Mouse (Mus musculus) C2C12 (cell line): ENCODE results near the gene Myt1l.

ENCODE experiments used
- CEBPB ChIP-seq: IDR thresholded peaks from one replicate; pipeline ENCODE4 v1.6.1; 2011; ENCODE audit warnings: low read depth, mild to moderate bottlenecking, control low read depth, moderate library complexity
- CTCF ChIP-seq: IDR thresholded peaks from one replicate; pipeline ENCODE4 v1.5.1; 2011; ENCODE audit not compliant: control insufficient read depth, insufficient read depth, insufficient read length
- MAX ChIP-seq: IDR thresholded peaks from one replicate; pipeline ENCODE4 v1.6.1; 2011; ENCODE audit warnings: mild to moderate bottlenecking, control low read depth
- MYOD1 ChIP-seq: IDR thresholded peaks from one replicate; pipeline ENCODE4 v1.6.1; 2011; ENCODE audit warnings: low read depth; ENCODE audit not compliant: control insufficient read depth, insufficient read length
- MYOG ChIP-seq: IDR thresholded peaks from one replicate; pipeline ENCODE4 v1.6.1; 2011; ENCODE audit not compliant: control insufficient read depth, insufficient read length; ENCODE audit errors: extremely low read depth
- USF1 ChIP-seq: IDR thresholded peaks from one replicate; pipeline ENCODE4 v1.6.1; 2011; ENCODE audit warnings: low read depth, mild to moderate bottlenecking, control low read depth, moderate library complexity

GRCm38 (mm10) chr12:29932951-29933350 is 404.8 kb downstream of the Myt1l start:
- no peak for TF ChIP-seq CTCF
- no peak for TF ChIP-seq USF1
- no peak for TF ChIP-seq MAX
- TF ChIP-seq MYOG = no peak
- no peak for TF ChIP-seq CEBPB
- no peak for TF ChIP-seq MYOD1
